Mouse (Mus musculus): ENCODE measurements around the gene Adcy4. TPM values are rescaled to one million over a fixed set of nuclear protein-coding genes. Genes with fewer than 3 reads are reported as not detected.
"Not testable (repeated sequence)": the region's sequence is repeated elsewhere in the genome, so short reads cannot be mapped to it uniquely, and the experiment has no call there.

Adcy4 gene
- polyA plus RNA-seq, 1 experiment from 2014 or later = 7.2 TPM

DNA sequence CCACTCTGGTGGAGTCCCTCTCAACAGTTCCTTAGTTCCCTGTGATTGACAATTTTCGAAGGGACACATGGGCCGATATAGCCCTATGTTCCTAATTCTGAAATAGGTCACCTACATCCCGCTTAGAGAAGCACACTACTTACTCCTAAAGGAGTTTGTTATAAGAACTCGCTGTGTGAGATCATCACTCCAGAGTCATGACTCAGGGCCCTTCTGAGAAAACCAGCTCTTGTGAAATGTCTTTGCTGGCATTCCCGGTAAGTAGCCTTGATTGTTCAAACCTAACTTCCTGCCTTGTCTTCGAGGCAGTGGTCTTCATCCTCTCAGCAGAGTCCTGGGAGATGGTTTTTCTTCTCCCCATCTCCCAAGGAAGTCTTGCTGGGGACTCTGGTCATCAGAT lies 15.3 kb downstream of the Adcy4 start:
- ATAC-seq (replicated peaks; ENCODE audit: low FRiP score) (no peak), DNase-seq (ENCODE audit: low spot score) (no peak)
- 85% methylated on average over 6 of the region's 6 CpGs for WGBS
- H3K9me3 ChIP-seq (ENCODE audit: control insufficient read depth, low read length) = no peaks in the 10 kb centered on the region
- no peak overlapping the region for H3K9ac ChIP-seq (ENCODE audit: low read length)
- no peak overlapping the region for H3K4me2 ChIP-seq (ENCODE audit: low read depth, low read length, severe bottlenecking)
- H3K4me3 ChIP-seq (ENCODE audit: low read depth, low read length) = no peak overlapping the region
- H3K27ac ChIP-seq (ENCODE audit: low read depth, low read length) = no peak overlapping the region
- no peaks in the 10 kb centered on the region; the same call in 1 of the 2 replicates for H3K4me1 ChIP-seq (replicated peaks; ENCODE audit: control insufficient read depth, insufficient read depth, low read length)
- H3K36me3 ChIP-seq (ENCODE audit: control insufficient read depth, insufficient read depth, low read length) = no peaks in the 10 kb centered on the region
- H3K27me3 ChIP-seq (ENCODE audit: control insufficient read depth, insufficient read depth, low read length) = peaks cover 35% of the 10 kb centered on the region

DNA sequence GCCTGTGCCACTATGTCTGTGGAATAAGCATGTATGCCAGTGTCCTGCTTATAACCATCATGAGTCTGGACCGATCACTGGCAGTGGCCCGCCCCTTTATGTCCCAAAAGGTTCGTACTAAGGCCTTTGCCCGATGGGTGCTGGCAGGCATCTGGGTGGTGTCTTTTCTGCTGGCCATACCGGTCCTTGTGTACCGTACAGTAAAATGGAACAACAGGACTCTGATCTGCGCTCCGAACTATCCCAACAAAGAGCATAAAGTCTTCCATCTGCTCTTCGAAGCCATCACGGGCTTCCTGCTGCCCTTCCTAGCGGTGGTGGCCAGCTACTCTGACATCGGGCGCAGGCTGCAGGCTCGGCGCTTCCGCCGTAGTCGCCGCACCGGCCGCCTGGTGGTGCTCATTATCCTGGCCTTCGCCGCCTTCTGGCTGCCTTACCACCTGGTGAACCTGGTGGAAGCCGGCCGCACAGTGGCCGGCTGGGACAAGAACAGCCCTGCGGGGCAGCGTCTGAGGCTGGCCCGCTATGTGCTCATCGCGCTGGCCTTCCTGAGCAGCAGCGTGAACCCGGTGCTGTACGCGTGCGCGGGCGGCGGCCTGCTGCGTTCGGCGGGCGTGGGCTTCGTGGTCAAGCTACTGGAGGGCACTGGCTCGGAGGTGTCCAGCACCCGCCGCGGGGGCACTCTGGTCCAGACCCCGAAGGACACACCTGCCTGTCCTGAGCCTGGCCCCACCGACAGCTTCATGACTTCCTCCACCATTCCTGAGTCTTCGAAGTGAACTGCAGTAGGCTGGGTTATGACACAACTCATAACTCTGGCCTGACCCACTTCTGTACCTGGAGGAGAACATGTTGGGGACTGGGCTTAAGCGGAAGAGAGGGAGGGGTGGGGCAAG lies 16.1 kb downstream of the Adcy4 start:
- DNase-seq (ENCODE audit: low spot score) = peak; percentile 76
- Histone ChIP-seq H3K27me3 (ENCODE audit: control insufficient read depth, insufficient read depth, low read length) (peaks cover 43% of the 10 kb centered on the region), H3K36me3 (ENCODE audit: control insufficient read depth, insufficient read depth, low read length) (no peaks in the 10 kb centered on the region), H3K4me2 (ENCODE audit: low read depth, low read length, severe bottlenecking) (peak overlapping the region; percentile 75), H3K4me3 (ENCODE audit: low read depth, low read length) (peak overlapping the region; percentile 36), H3K9ac (ENCODE audit: low read length) (peak overlapping the region; percentile 55), H3K27ac (ENCODE audit: low read depth, low read length) (no peak overlapping the region), H3K4me1 (replicated peaks; ENCODE audit: control insufficient read depth, insufficient read depth, low read length) (no peaks in the 10 kb centered on the region; the same call in 1 of the 2 replicates), H3K9me3 (ENCODE audit: control insufficient read depth, low read length) (no peaks in the 10 kb centered on the region)
- whole genome bisulfite sequencing = 12% methylated on average over 52 of the region's 52 CpGs
- peak; percentile 53; the same call in 1 of the 2 replicates for ATAC-seq (replicated peaks; ENCODE audit: low FRiP score)

DNA sequence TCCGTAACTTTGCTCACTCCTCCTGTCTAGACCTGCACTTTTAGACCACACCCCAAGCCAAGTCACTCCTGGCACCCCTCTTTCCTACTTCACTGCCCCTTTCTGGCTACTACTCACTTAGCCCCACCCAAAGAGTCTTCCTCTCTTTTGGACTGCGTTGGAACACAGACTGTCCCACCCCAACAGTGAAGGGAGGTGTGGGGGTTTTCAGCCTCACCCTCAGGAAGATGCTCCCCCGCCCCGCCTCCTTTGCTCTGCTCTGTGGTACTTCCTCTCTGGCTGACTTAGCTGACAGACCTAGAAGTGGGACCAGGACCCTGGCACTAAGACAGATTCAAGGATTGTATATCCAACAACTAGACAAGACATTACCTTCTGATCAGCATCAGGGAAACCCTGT lies 18.2 kb downstream of the Adcy4 start, which contains the start of gene Ltb4r1:
Gene Ltb4r1 (plus strand): TSS at position 267 of the 400 bp plus-strand sequence.
- Histone ChIP-seq H3K9ac (ENCODE audit: low read length) (no peak within 1 kb of the TSS), H3K27me3 (ENCODE audit: control insufficient read depth, insufficient read depth, low read length) (peaks cover 62% of the 10 kb centered on the region), H3K36me3 (ENCODE audit: control insufficient read depth, insufficient read depth, low read length) (no peaks in the 10 kb centered on the region), H3K4me3 (ENCODE audit: low read depth, low read length) (no peak within 1 kb of the TSS), H3K4me1 (replicated peaks; ENCODE audit: control insufficient read depth, insufficient read depth, low read length) (peaks cover 6% of the 10 kb centered on the region), H3K9me3 (ENCODE audit: control insufficient read depth, low read length) (no peaks in the 10 kb centered on the region), H3K4me2 (ENCODE audit: low read depth, low read length, severe bottlenecking) (no peak within 1 kb of the TSS), H3K27ac (ENCODE audit: low read depth, low read length) (no peak within 1 kb of the TSS)
- DNase-seq (ENCODE audit: low spot score) (no peak), ATAC-seq (replicated peaks; ENCODE audit: low FRiP score) (no peak)
- 82% methylated on average over 4 of the region's 4 CpGs for WGBS

DNA sequence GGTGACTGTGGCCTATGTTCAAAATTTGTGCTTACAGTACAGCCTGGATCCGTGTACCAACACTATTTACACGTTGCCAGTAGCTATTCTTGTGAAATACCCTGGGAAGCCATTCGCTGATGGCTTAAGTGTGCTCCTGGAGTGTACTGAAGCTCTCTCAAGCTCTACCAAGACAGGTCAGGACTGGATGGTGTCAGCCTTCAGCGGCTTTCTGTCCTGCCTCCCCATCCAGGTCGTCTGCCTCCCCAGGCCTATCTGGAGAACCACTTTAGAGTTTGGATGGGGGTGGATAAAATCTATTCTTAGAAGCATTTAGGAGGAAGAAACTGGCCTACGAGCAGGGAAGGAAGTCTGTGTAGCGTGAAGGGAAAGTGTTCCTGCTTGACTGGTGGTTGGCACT lies 20.7 kb downstream of the Adcy4 start:
- Histone ChIP-seq H3K9ac (ENCODE audit: low read length) (no peak overlapping the region), H3K4me1 (replicated peaks; ENCODE audit: control insufficient read depth, insufficient read depth, low read length) (peaks cover 6% of the 10 kb centered on the region), H3K9me3 (ENCODE audit: control insufficient read depth, low read length) (no peaks in the 10 kb centered on the region), H3K27ac (ENCODE audit: low read depth, low read length) (no peak overlapping the region), H3K4me2 (ENCODE audit: low read depth, low read length, severe bottlenecking) (no peak overlapping the region; the same call in 1 of the 2 replicates), H3K27me3 (ENCODE audit: control insufficient read depth, insufficient read depth, low read length) (peaks cover 57% of the 10 kb centered on the region), H3K36me3 (ENCODE audit: control insufficient read depth, insufficient read depth, low read length) (no peaks in the 10 kb centered on the region), H3K4me3 (ENCODE audit: low read depth, low read length) (no peak overlapping the region)
- 62% methylated on average over 7 of the region's 7 CpGs for WGBS
- DNase-seq (ENCODE audit: low spot score) (no peak), ATAC-seq (replicated peaks; ENCODE audit: low FRiP score) (no peak)

DNA sequence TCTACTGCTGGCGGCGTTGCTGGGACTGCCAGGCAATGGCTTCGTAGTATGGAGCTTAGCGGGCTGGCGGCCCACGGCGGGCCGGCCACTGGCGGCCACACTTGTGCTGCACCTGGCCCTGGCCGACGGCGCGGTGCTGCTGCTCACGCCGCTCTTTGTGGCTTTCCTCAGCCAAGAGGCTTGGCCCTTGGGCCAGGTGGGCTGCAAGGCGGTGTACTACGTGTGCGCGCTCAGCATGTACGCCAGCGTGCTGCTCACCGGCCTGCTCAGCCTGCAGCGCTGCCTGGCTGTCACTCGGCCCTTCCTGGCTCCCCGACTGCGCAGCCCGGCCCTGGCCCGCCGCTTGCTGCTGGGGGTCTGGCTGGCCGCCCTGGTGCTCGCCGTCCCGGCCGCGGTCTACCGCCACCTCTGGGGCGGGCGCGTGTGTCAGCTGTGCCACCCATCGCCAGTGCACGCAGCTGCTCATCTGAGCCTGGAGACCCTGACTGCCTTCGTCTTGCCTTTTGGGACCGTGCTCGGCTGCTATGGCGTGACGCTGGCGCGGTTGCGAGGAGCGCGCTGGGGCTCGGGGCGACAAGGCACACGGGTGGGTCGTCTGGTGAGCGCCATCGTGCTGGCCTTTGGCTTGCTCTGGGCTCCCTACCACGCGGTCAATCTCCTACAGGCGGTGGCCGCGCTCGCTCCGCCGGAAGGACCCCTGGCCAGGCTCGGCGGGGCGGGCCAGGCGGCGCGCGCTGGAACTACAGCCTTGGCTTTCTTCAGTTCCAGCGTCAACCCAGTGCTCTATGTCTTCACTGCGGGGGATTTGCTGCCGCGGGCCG lies 21.7 kb downstream of the Adcy4 start:
- Histone ChIP-seq H3K27ac (ENCODE audit: low read depth, low read length) (no peak overlapping the region), H3K4me1 (replicated peaks; ENCODE audit: control insufficient read depth, insufficient read depth, low read length) (peaks cover 6% of the 10 kb centered on the region; the same call in 1 of the 2 replicates), H3K9ac (ENCODE audit: low read length) (peak overlapping the region; percentile 65), H3K9me3 (ENCODE audit: control insufficient read depth, low read length) (no peaks in the 10 kb centered on the region), H3K4me2 (ENCODE audit: low read depth, low read length, severe bottlenecking) (peak overlapping the region; percentile 93), H3K4me3 (ENCODE audit: low read depth, low read length) (peak overlapping the region; percentile 47), H3K36me3 (ENCODE audit: control insufficient read depth, insufficient read depth, low read length) (no peaks in the 10 kb centered on the region), H3K27me3 (ENCODE audit: control insufficient read depth, insufficient read depth, low read length) (peaks cover 48% of the 10 kb centered on the region)
- DNase-seq (ENCODE audit: low spot score) = peak; percentile 79
- peak; percentile 51 for ATAC-seq (replicated peaks; ENCODE audit: low FRiP score)
- under 1% methylated on average over 77 of the region's 77 CpGs for WGBS

DNA sequence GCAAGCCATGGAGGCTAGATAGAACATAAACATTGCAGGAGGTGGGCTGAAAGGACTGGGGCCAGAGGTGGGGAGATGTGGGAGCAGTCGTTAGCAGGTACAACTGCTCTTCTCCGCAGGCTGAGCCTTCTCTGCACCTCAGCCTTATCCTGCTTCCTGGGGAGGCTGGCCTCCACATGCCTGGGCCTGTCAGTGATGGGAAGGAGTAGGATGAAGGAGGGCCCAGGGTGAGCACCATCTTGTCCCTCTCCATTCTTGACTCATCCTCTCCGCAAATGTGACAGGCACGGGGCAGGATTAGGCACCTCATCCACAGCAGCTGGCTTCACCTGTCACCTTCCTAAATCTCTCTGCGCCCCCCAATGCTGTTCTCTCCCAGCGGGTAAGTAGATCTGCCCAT lies 22.7 kb downstream of the Adcy4 start, which contains the start of gene Ltb4r2:
Gene Ltb4r2 (plus strand): TSS at position 266 of the 400 bp plus-strand sequence.
- no peak for ATAC-seq (replicated peaks; ENCODE audit: low FRiP score)
- peak within 1 kb of the TSS; percentile 65 for H3K9ac ChIP-seq (ENCODE audit: low read length)
- H3K27me3 ChIP-seq (ENCODE audit: control insufficient read depth, insufficient read depth, low read length) = peaks cover 41% of the 10 kb centered on the region
- H3K9me3 ChIP-seq (ENCODE audit: control insufficient read depth, low read length) = no peaks in the 10 kb centered on the region
- peak within 1 kb of the TSS; percentile 47 for H3K4me3 ChIP-seq (ENCODE audit: low read depth, low read length)
- no peaks in the 10 kb centered on the region for H3K36me3 ChIP-seq (ENCODE audit: control insufficient read depth, insufficient read depth, low read length)
- peaks cover 6% of the 10 kb centered on the region; the same call in 1 of the 2 replicates for H3K4me1 ChIP-seq (replicated peaks; ENCODE audit: control insufficient read depth, insufficient read depth, low read length)
- no peak within 1 kb of the TSS for H3K27ac ChIP-seq (ENCODE audit: low read depth, low read length)
- no peak for DNase-seq (ENCODE audit: low spot score)
- whole genome bisulfite sequencing = 71% methylated on average over 6 of the region's 6 CpGs
- H3K4me2 ChIP-seq (ENCODE audit: low read depth, low read length, severe bottlenecking) = peak within 1 kb of the TSS; percentile 93

DNA sequence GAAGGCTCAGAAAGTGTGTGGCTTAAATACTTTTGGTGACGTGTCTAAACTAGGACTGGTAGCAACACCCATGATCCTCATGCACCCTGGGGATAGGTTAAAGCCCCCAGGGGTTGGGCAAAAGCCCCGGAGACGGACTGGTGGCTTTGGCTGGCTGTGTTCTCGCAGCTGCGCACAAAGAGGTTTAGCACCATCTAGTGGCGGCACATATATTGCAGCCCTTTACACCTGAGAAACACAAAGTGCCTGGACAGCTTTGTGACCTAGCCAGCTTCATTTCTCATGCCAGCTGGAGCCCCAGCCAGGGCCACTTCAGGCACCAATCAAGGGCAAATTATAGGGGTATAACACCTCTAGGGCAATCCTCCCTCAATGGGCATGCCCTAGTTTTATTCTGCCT lies 23.7 kb downstream of the Adcy4 start:
- H3K9me3 ChIP-seq (ENCODE audit: control insufficient read depth, low read length); H3K36me3 ChIP-seq (ENCODE audit: control insufficient read depth, insufficient read depth, low read length); H3K4me3 ChIP-seq (ENCODE audit: low read depth, low read length); H3K27ac ChIP-seq (ENCODE audit: low read depth, low read length); H3K4me1 ChIP-seq (replicated peaks; ENCODE audit: control insufficient read depth, insufficient read depth, low read length); H3K9ac ChIP-seq (ENCODE audit: low read length); ATAC-seq (replicated peaks; ENCODE audit: low FRiP score): not testable (repeated sequence)
- Histone ChIP-seq H3K27me3 (ENCODE audit: control insufficient read depth, insufficient read depth, low read length) (peaks cover 39% of the 10 kb centered on the region), H3K4me2 (ENCODE audit: low read depth, low read length, severe bottlenecking) (peak overlapping the region; percentile 36; the same call in 1 of the 2 replicates)
- WGBS = 1% methylated on average over 6 of the region's 6 CpGs
- peak; percentile 91 for DNase-seq (ENCODE audit: low spot score)

DNA sequence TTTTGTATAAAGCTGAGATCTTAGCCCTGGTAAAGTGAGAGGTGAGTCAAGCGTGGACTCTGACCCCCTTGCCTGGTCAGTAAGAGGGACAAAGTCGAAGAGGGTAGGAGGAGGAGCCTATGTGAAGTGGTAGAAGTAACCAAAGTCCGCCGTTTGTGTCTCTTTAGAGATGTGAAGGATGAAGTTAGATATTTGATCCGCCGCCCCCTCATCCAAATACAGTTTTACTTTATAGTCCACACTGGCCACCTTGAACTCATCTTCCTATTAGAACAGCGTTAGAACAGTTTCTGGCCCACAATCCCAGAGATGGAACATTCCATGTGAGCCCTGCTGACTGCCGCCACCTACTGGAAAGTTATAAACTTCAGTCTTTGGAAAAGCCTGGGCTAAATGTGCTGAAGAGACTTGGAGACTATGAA lies 25.5 kb downstream of the Adcy4 start, which contains the start of gene Cideb:
Gene Cideb (minus strand): TSS at position 96 of the 422 bp plus-strand sequence.
- Histone ChIP-seq H3K9ac (ENCODE audit: low read length) (no peak within 1 kb of the TSS), H3K4me1 (replicated peaks; ENCODE audit: control insufficient read depth, insufficient read depth, low read length) (peaks cover 6% of the 10 kb centered on the region; the same call in 1 of the 2 replicates), H3K4me3 (ENCODE audit: low read depth, low read length) (no peak within 1 kb of the TSS), H3K9me3 (ENCODE audit: control insufficient read depth, low read length) (no peaks in the 10 kb centered on the region), H3K27me3 (ENCODE audit: control insufficient read depth, insufficient read depth, low read length) (peaks cover 26% of the 10 kb centered on the region), H3K4me2 (ENCODE audit: low read depth, low read length, severe bottlenecking) (peak within 1 kb of the TSS; percentile 1; the same call in 1 of the 2 replicates), H3K27ac (ENCODE audit: low read depth, low read length) (no peak within 1 kb of the TSS), H3K36me3 (ENCODE audit: control insufficient read depth, insufficient read depth, low read length) (peaks cover 9% of the 10 kb centered on the region; the same call in 1 of the 2 replicates)
- DNase-seq (ENCODE audit: low spot score) (peak; percentile 65), ATAC-seq (replicated peaks; ENCODE audit: low FRiP score) (no peak)
- WGBS = 22% methylated on average over 8 of the region's 8 CpGs

Data from forebrain, embryonic 11.5 days (tissue).